Mouse (Mus musculus) forebrain, embryonic 14.5 days (tissue): ENCODE measurements around the gene Gtpbp1. TPM values are rescaled to one million over a fixed set of nuclear protein-coding genes. Genes with fewer than 3 reads are reported as not detected.

Experiments used
- ATAC-seq: fragments of 200-750 bp; cut with Nextera tagmentation; 2 replicates; pipeline ENCODE4 v1.8.0; 2017; ENCODE audit warnings: mild to moderate bottlenecking, moderate library complexity
- DNase-seq: peaks from one replicate; pipeline ENCODE4 v3.0.0-alpha.2; 2015; ENCODE audit warnings: low spot score
- H3K27ac ChIP-seq: fragments of 300-500 bp; sonication (generic); 2 replicates; pipeline ENCODE4 v1.5.1; 2014; ENCODE audit warnings: low read depth, mild to moderate bottlenecking, control low read depth, low read length, moderate library complexity
- H3K27me3 ChIP-seq: fragments of 300-500 bp; sonication (generic); replicated peaks from 2 replicates; pipeline ENCODE4 v1.6.1; 2014; ENCODE audit warnings: low read length, control low read depth, mixed read lengths; ENCODE audit not compliant: control insufficient read depth, insufficient read depth
- H3K36me3 ChIP-seq: fragments of 300-500 bp; sonication (generic); 2 replicates; pipeline ENCODE4 v1.6.1; 2014; ENCODE audit warnings: low read length, control low read depth; ENCODE audit not compliant: control insufficient read depth, insufficient read depth
- H3K4me1 ChIP-seq: fragments of 300-500 bp; sonication (generic); 2 replicates; pipeline ENCODE4 v1.6.1; 2014; ENCODE audit warnings: antibody characterized with exemption, low read length, control low read depth; ENCODE audit not compliant: control insufficient read depth, insufficient read depth
- H3K4me2 ChIP-seq: fragments of 300-500 bp; sonication (generic); 2 replicates; pipeline ENCODE4 v1.6.1; 2014; ENCODE audit warnings: mild to moderate bottlenecking, control low read depth, low read length
- H3K4me3 ChIP-seq: fragments of 300-500 bp; sonication (generic); 2 replicates; pipeline ENCODE4 v1.5.1; 2014; ENCODE audit warnings: low read depth, low read length, control low read depth
- H3K9ac ChIP-seq: fragments of 300-500 bp; sonication (generic); 2 replicates; pipeline ENCODE4 v1.6.1; 2014; ENCODE audit warnings: mild to moderate bottlenecking, low read length, control low read depth, moderate library complexity
- H3K9me3 ChIP-seq: fragments of 300-500 bp; sonication (generic); replicated peaks from 2 replicates; pipeline ENCODE4 v1.6.1; 2016; ENCODE audit warnings: low read length, control low read depth, mixed read lengths; ENCODE audit not compliant: control insufficient read depth
- WGBS: fragments of 180-500 bp; shearing (Covaris S2); extraction: QIAGEN DNeasy Blood & Tissue Kit; methylation state at CpG from one replicate; pipeline ENCODE4 v1.1.7; 2014; 5-methylcytosine and 5-hydroxymethylcytosine counted together
- polyA plus RNA-seq: library from polyadenylated mRNA; unstranded; fragments of >200 nt; fragmentation: Nextera tagmentation; extraction: Ambion mirVana; gene quantifications from 2 replicates; pipeline ENCODE4 v1.2.1, GENCODE M21; 2014

Gtpbp1 gene
- polyA plus RNA-seq, 1 experiment from 2014 or later: 36.2 TPM

- Histone ChIP-seq H3K36me3 (peaks cover 83% of the 10 kb centered on the region), H3K9ac (no peak overlapping the region), H3K4me3 (no peak overlapping the region), H3K4me1 (no peaks in the 10 kb centered on the region), H3K4me2 (no peak overlapping the region), H3K27ac (no peak overlapping the region), H3K27me3 (no peaks in the 10 kb centered on the region), H3K9me3 (no peaks in the 10 kb centered on the region)
- ATAC-seq: no peak
- WGBS: 90% methylated on average over 11 of the region's 11 CpGs
- DNase-seq: no peak
Measured at GRCm38 (mm10) chr15:79725190-79725789, 34.6 kb downstream of the Gtpbp1 start.

- H3K4me1 ChIP-seq: no peaks in the 10 kb centered on the region
- no peaks in the 10 kb centered on the region for H3K27me3 ChIP-seq
- no peak overlapping the region for H3K4me2 ChIP-seq
- WGBS: 84% methylated on average over 6 of the region's 6 CpGs
- no peak overlapping the region for H3K4me3 ChIP-seq
- H3K27ac ChIP-seq: no peak overlapping the region; the same call in 1 of the 2 replicates
- ATAC-seq: no peak
- H3K36me3 ChIP-seq: peaks cover 91% of the 10 kb centered on the region
- no peak for DNase-seq
- H3K9me3 ChIP-seq: no peaks in the 10 kb centered on the region
- H3K9ac ChIP-seq: no peak overlapping the region
Measured at GRCm38 (mm10) chr15:79727840-79728239, 37.2 kb downstream of the Gtpbp1 start.

- H3K4me1 ChIP-seq: no peaks in the 10 kb centered on the region
- DNase-seq (no peak), ATAC-seq (no peak)
- H3K27me3 ChIP-seq: no peaks in the 10 kb centered on the region
- H3K4me3 ChIP-seq: no peak overlapping the region
- whole genome bisulfite sequencing: 45% methylated on average over 5 of the region's 5 CpGs
- no peak overlapping the region; the same call in 1 of the 2 replicates for H3K27ac ChIP-seq
- H3K9me3 ChIP-seq: no peaks in the 10 kb centered on the region
- H3K36me3 ChIP-seq: peaks cover 93% of the 10 kb centered on the region
- H3K4me2 ChIP-seq: no peak overlapping the region
- H3K9ac ChIP-seq: no peak overlapping the region
Measured at GRCm38 (mm10) chr15:79728311-79728710, 37.7 kb downstream of the Gtpbp1 start.

GRCm38 (mm10) chr15:79728731-79729388, 38.2 kb downstream of the Gtpbp1 start:
- WGBS: 93% methylated on average over 10 of the region's 10 CpGs

GRCm38 (mm10) chr15:79731554-79731953, 40.9 kb downstream of the Gtpbp1 start:
- no peaks in the 10 kb centered on the region for H3K27me3 ChIP-seq

More at GRCm38 (mm10) chr15:79728731-79729388, 38.2 kb downstream of the Gtpbp1 start:
- H3K4me3 ChIP-seq: no peak overlapping the region
- H3K36me3 ChIP-seq: peaks cover 93% of the 10 kb centered on the region
- ATAC-seq (no peak), DNase-seq (no peak)
- H3K4me2 ChIP-seq: no peak overlapping the region
- no peak overlapping the region for H3K27ac ChIP-seq
- H3K9ac ChIP-seq: no peak overlapping the region
- H3K4me1 ChIP-seq: no peaks in the 10 kb centered on the region
- no peaks in the 10 kb centered on the region for H3K27me3 ChIP-seq
- H3K9me3 ChIP-seq: no peaks in the 10 kb centered on the region

DNA sequence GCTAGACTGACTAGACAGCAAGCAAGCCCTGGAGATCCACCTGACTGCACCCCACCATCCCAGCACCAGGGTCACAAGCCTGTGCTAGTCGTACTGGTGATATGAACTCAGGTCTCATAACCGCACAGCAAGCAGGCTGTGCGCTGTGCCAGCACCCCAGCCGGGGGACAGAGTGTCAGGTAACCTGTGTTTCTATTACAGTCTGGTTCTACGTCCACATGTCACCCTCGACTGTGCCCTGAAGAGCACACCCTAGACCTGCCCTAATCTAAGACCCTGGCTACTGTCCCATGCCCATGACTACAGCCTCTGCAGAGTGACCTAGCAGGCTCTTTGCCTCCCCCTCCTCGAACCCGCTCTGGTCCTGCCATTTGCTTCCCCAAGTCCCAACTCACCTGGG, 42.5 kb downstream of the Gtpbp1 start:
- no peak overlapping the region for H3K9ac ChIP-seq
- no peak overlapping the region for H3K4me2 ChIP-seq
- no peak for DNase-seq
- H3K36me3 ChIP-seq: peaks cover 90% of the 10 kb centered on the region
- H3K4me1 ChIP-seq: no peaks in the 10 kb centered on the region
- no peaks in the 10 kb centered on the region for H3K9me3 ChIP-seq
- no peak overlapping the region for H3K4me3 ChIP-seq
- no peak overlapping the region for H3K27ac ChIP-seq
- no peaks in the 10 kb centered on the region for H3K27me3 ChIP-seq
- no peak for ATAC-seq
- 92% methylated on average over 8 of the region's 8 CpGs for WGBS

More at GRCm38 (mm10) chr15:79731554-79731953, 40.9 kb downstream of the Gtpbp1 start:
- DNase-seq (no peak), ATAC-seq (no peak)
- Histone ChIP-seq H3K9me3 (no peaks in the 10 kb centered on the region), H3K4me2 (no peak overlapping the region), H3K36me3 (peaks cover 90% of the 10 kb centered on the region), H3K27ac (no peak overlapping the region), H3K9ac (no peak overlapping the region), H3K4me1 (no peaks in the 10 kb centered on the region), H3K4me3 (no peak overlapping the region)
- WGBS: 57% methylated on average over 7 of the region's 7 CpGs

DNA sequence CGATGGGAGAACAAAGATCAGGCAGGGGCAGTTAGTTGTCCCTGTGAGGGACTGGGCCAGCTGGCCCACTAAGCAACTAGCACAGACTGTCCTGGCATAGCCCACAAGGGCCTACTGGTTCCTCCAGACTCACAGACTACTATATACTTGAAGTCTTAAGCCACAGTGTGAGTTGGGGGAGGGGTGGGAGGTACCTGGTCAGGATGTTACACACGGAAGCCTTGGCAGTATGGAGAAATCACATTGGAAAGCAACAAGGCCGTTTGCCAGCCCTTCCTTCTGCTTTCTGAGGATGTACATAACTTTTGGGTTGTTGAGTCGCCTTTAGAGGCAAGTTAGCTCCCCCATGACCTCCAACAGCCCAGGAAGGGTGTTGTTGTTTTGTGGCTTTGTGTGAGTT, 43.0 kb downstream of the Gtpbp1 start:
- H3K9me3 ChIP-seq: no peaks in the 10 kb centered on the region
- H3K4me3 ChIP-seq: no peak overlapping the region
- H3K27ac ChIP-seq: no peak overlapping the region
- WGBS: 78% methylated on average over 4 of the region's 4 CpGs
- peaks cover 90% of the 10 kb centered on the region for H3K36me3 ChIP-seq
- no peak overlapping the region for H3K9ac ChIP-seq
- H3K27me3 ChIP-seq: no peaks in the 10 kb centered on the region
- no peaks in the 10 kb centered on the region for H3K4me1 ChIP-seq
- ATAC-seq (no peak), DNase-seq (no peak)
- H3K4me2 ChIP-seq: no peak overlapping the region

DNA sequence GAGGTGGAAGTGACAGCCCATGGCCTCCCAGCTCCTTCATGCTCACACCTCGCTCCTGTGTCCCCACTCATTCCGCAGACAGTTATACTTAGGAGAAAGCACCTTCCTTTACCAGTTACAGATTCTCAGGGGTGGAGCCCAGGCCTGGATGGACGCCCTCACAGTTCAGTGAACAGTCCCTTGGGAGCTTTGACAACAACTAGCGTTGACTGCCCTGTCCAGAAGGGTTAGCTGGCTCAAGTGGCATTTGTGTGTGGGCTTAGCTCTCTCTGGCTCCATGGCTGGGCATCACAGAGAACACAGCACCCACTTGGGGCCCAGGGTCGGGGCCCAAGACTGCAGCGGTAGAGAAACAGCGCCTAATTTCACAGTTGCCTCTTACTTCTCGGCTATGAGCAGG, 43.7 kb downstream of the Gtpbp1 start:
- ATAC-seq (no peak), DNase-seq (no peak)
- no peaks in the 10 kb centered on the region for H3K9me3 ChIP-seq
- no peaks in the 10 kb centered on the region for H3K27me3 ChIP-seq
- no peak overlapping the region for H3K27ac ChIP-seq
- H3K36me3 ChIP-seq: peaks cover 90% of the 10 kb centered on the region
- H3K4me2 ChIP-seq: no peak overlapping the region
- H3K4me1 ChIP-seq: no peaks in the 10 kb centered on the region
- no peak overlapping the region for H3K9ac ChIP-seq
- H3K4me3 ChIP-seq: no peak overlapping the region
- 90% methylated on average over 8 of the region's 8 CpGs for WGBS

- no peaks in the 10 kb centered on the region for H3K27me3 ChIP-seq
- peaks cover 38% of the 10 kb centered on the region for H3K36me3 ChIP-seq
- DNase-seq (no peak), ATAC-seq (no peak)
- WGBS: 89% methylated on average over 3 of the region's 3 CpGs
- peak overlapping the region; percentile 87; the same call in 1 of the 2 replicates for H3K4me3 ChIP-seq
- H3K4me2 ChIP-seq: peak overlapping the region; percentile 55
- H3K27ac ChIP-seq: no peak overlapping the region
- peaks cover 15% of the 10 kb centered on the region for H3K4me1 ChIP-seq
- H3K9me3 ChIP-seq: no peaks in the 10 kb centered on the region
- peak overlapping the region; percentile 92; the same call in 1 of the 2 replicates for H3K9ac ChIP-seq
Measured at GRCm38 (mm10) chr15:79740739-79741138, 50.1 kb downstream of the Gtpbp1 start.
